Mouse (Mus musculus) cerebellum, adult 18-20 months (tissue): Measurements from ENCODE around the gene Tmod1.
A peak's percentile ranks its signal among the peaks of the same experiment; 100 is the strongest.

ENCODE experiments used
- DNase-seq, 2 experiments: peaks; one replicate each; pipeline ENCODE4 v3.0.0; 2021

The Tmod1 gene

GRCm38 (mm10) chr4:46056163-46056562 lies 17.4 kb downstream of the Tmod1 start:
- peak; percentile 53 to 59 for DNase-seq

GRCm38 (mm10) chr4:46061259-46061962 lies 22.7 kb downstream of the Tmod1 start:
- peak in 1 of 2 experiments; percentile 61 for DNase-seq

- DNase-seq: no peak
Observed at GRCm38 (mm10) chr4:46063841-46064240, 25.1 kb downstream of the Tmod1 start.

GRCm38 (mm10) chr4:46064263-46064662 lies 25.5 kb downstream of the Tmod1 start:
- DNase-seq: no peak

- DNase-seq: no peak
Observed at GRCm38 (mm10) chr4:46064961-46065360, 26.2 kb downstream of the Tmod1 start.

GRCm38 (mm10) chr4:46065695-46066340 lies 27.1 kb downstream of the Tmod1 start:
- DNase-seq: no peak

- no peak for DNase-seq
Observed at GRCm38 (mm10) chr4:46068060-46068459, 29.3 kb downstream of the Tmod1 start.

- DNase-seq: peak; percentile 56 to 70
Observed at GRCm38 (mm10) chr4:46068573-46068972, 29.8 kb downstream of the Tmod1 start.

GRCm38 (mm10) chr4:46069851-46070482 lies 31.2 kb downstream of the Tmod1 start:
- peak; percentile 76 to 82 for DNase-seq

GRCm38 (mm10) chr4:46072631-46073030 lies 33.9 kb downstream of the Tmod1 start:
- no peak for DNase-seq

GRCm38 (mm10) chr4:46073736-46074135 lies 35.0 kb downstream of the Tmod1 start:
- DNase-seq: peak; percentile 80 to 81

- no peak for DNase-seq
Observed at GRCm38 (mm10) chr4:46075664-46076063, 36.9 kb downstream of the Tmod1 start.

GRCm38 (mm10) chr4:46076892-46077291 lies 38.2 kb downstream of the Tmod1 start:
- DNase-seq: no peak

- no peak for DNase-seq
Observed at GRCm38 (mm10) chr4:46080261-46080660, 41.5 kb downstream of the Tmod1 start.

GRCm38 (mm10) chr4:46082555-46082954 lies 43.8 kb downstream of the Tmod1 start:
- DNase-seq: no peak

GRCm38 (mm10) chr4:46084416-46085172 lies 45.9 kb downstream of the Tmod1 start:
- DNase-seq: peak; percentile 46 to 47

- peak; percentile 70 to 75 for DNase-seq
Observed at GRCm38 (mm10) chr4:46085223-46085811, 46.6 kb downstream of the Tmod1 start.

- no peak for DNase-seq
Observed at GRCm38 (mm10) chr4:46086718-46087426, 48.1 kb downstream of the Tmod1 start.

GRCm38 (mm10) chr4:46087427-46087771 lies 48.7 kb downstream of the Tmod1 start:
- no peak for DNase-seq

GRCm38 (mm10) chr4:46087852-46088251 lies 49.1 kb downstream of the Tmod1 start:
- DNase-seq: peak; percentile 70 to 78

- peak in 1 of 2 experiments; percentile 39 for DNase-seq
Observed at GRCm38 (mm10) chr4:46089524-46090125, 50.9 kb downstream of the Tmod1 start.
